Mouse (Mus musculus): ENCODE data around the gene Ptgs1. TPM values are rescaled to one million over a fixed set of nuclear protein-coding genes. Genes with fewer than 3 reads are reported as not detected.

Gene Ptgs1
- total RNA-seq, 2 experiments from 2014 or later: 16.9 to 21.3 TPM

DNA sequence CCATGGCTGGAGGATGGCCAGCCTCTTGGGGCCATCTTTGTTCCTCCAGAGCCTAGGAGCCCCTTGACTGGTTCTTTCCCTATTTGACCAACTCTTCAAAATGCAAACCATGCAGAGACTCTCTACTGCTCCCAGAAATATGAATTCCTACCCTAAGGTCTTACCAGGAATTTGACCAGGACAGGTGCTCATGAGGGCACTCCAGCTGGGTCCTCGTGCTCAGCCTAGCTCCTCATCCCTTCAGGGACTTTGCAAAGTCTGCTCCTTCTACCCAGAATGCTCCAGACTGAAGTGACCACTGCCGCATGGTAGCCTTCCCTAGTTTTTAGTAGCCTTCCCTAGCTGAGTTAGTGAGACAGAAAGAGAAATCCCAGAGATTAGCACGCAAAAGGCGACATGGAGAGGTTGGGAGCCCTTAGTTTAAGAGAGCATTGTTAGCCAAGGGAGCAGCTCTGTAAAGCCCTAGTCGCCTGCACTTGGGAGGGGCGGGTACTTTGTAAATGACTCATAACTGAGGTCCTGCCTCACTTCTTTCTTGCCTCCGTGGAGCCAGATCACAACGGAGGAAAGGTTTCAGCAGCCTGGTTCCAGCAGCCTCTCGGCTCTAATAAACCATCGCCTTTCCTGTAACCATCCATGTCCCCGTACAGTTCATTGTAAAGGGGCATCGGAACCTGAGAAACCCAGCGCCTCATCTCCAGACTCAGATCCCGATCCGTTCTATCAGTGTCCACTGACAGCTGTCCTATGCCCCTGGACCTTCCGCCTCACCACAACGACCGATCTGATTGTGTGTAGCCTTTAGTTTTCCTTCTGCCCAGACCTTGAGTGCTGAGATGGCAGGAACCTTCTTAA is 28.2 kb upstream of the Ptgs1 start:
- intact Hi-C loops (cut with DNase I): loop anchor here (5.0 kb wide), 1 partner anchor 65 kb away; the partner anchor contains the start of genes Mrrf and Rbm18
- DNase-seq (ENCODE audit: extremely low spot score in 1 of 2, low spot score in 2 of 2): no peak
- no peak overlapping the region for H3K4me3 ChIP-seq
- no peak overlapping the region; the same call in 1 of the 2 replicates for H3K27ac ChIP-seq
- TF ChIP-seq CTCF (IDR thresholded peaks at IDR 0.05): no peak

GRCm38 (mm10) chr2:36202611-36202880 is 27.7 kb upstream of the Ptgs1 start:
- no peak for DNase-seq (ENCODE audit: extremely low spot score in 1 of 2, low spot score in 2 of 2)
- peak overlapping the region; percentile 61 for H3K27ac ChIP-seq
- intact Hi-C loops (cut with DNase I): loop anchor here (5.0 kb wide), 1 partner anchor 65 kb away; the partner anchor contains the start of genes Mrrf and Rbm18
- peak overlapping the region; percentile 45 for H3K4me3 ChIP-seq
- no peak for TF ChIP-seq CTCF (IDR thresholded peaks at IDR 0.05)

DNA sequence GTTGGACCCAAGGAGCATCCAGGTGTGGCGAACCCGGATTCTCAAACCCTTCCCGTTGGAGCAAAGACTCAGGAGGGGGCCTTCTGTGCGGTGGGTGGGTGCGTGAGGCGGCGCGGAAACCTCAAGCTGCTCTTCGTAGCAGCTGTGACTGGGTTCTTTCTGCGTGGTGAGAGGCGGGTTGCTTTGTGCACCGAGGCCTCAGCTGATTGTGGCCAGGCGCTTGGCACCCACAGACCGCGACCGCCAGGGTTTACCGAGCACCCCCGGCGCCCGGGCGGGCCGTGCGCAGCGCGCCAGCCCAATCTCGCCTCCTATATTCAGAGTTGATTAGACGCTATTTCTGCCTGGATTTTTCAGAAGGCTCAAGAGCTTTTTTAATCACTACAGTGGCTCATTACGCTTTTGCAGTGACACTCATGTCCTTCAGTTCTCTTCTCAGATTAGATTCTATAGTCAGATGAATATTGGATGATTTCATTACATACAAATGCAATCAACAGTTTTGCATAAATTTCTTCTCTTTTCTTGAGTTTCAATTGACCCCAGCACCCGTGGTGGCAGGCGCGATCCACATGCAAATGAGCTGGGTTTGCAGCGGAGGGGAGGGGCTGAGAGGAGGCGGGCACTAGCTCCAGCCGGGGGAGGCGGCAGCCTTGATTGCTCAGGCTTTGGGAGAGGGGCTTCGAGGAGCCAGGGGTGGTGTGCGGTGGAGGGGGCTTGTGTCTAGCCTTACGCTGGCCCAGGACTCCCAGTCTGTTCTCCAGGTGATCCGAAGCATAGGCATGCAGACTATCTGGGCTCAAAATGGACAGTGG is 27.0 kb upstream of the Ptgs1 start:
- DNase-seq (ENCODE audit: extremely low spot score in 1 of 2, low spot score in 2 of 2): peak; percentile 58 to 59
- TF ChIP-seq CTCF (IDR thresholded peaks at IDR 0.05): peak; percentile 9
- peak overlapping the region; percentile 61 for H3K27ac ChIP-seq
- intact Hi-C loops (cut with DNase I): loop anchor here (5.0 kb wide), 1 partner anchor 66 kb away; the partner anchor contains the start of genes Mrrf and Rbm18
- peak overlapping the region; percentile 45 for H3K4me3 ChIP-seq

- no peak for DNase-seq (ENCODE audit: extremely low spot score in 1 of 2, low spot score in 2 of 2)
- H3K27ac ChIP-seq: no peak overlapping the region
- TF ChIP-seq CTCF (IDR thresholded peaks at IDR 0.05): no peak
- intact Hi-C loops (cut with DNase I): loop anchor here (5.0 kb wide), 1 partner anchor 67 kb away; the partner anchor contains the start of genes Mrrf and Rbm18
- H3K4me3 ChIP-seq: no peak overlapping the region
Measured at GRCm38 (mm10) chr2:36204595-36204994, 25.6 kb upstream of the Ptgs1 start.

DNA sequence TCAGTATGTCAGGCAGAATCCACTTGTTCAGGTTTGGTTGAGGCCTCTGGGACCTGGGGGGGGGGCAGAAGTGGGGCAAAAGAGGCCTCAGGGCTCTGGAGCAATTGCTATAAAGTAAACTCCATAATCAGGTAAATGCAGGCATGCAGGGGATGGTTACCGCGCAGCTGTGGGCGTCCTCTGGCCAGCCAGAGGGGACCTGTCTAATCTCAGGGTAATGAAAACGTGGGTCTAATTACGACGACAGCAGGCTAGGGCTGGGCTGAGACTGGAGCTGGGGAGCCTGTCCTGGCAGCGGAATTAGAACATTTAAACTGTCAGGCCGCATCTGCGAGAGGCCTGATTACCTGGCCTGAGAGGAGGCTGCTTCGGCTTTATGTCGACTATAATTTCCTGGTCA is 23.2 kb upstream of the Ptgs1 start:
- Histone ChIP-seq H3K4me3 (no peak overlapping the region), H3K27ac (no peak overlapping the region)
- intact Hi-C loops (cut with DNase I): no loop called here
- DNase-seq (ENCODE audit: extremely low spot score in 1 of 2, low spot score in 2 of 2): no peak
- no peak for TF ChIP-seq CTCF (IDR thresholded peaks at IDR 0.05)

GRCm38 (mm10) chr2:36210796-36211195 is 19.4 kb upstream of the Ptgs1 start:
- intact Hi-C loops (cut with DNase I): loop anchor here (10.0 kb wide), 1 partner anchor 1124 kb away; no protein-coding TSS in a partner anchor
- H3K27ac ChIP-seq: no peak overlapping the region
- DNase-seq (ENCODE audit: extremely low spot score in 1 of 2, low spot score in 2 of 2): no peak
- no peak overlapping the region for H3K4me3 ChIP-seq
- TF ChIP-seq CTCF (IDR thresholded peaks at IDR 0.05): no peak

DNA sequence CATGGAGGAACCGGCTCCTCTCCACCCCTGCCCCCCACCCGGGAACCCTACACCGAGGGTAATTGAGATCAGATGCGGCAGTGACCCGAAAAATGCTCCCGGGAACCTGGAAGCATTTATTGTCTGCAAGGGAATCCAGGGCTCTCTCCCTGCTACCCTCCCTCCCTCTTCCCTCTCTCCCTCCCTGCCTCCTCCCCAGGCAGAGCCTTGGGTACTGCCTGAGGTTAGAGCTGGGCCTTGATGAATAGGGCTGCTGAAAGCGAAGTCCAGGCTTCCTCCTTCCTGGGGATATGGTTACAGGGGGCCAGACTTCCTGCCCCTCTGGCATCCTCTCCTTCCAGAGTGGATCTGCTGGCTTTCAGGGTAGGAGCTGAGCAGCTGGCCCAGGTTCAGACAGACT is 18.4 kb upstream of the Ptgs1 start:
- DNase-seq (ENCODE audit: extremely low spot score in 1 of 2, low spot score in 2 of 2): no peak
- TF ChIP-seq CTCF (IDR thresholded peaks at IDR 0.05): no peak
- H3K4me3 ChIP-seq: no peak overlapping the region
- no peak overlapping the region for H3K27ac ChIP-seq
- intact Hi-C loops (cut with DNase I): loop anchor here (10.0 kb wide), 1 partner anchor 1123 kb away; no protein-coding TSS in a partner anchor

DNA sequence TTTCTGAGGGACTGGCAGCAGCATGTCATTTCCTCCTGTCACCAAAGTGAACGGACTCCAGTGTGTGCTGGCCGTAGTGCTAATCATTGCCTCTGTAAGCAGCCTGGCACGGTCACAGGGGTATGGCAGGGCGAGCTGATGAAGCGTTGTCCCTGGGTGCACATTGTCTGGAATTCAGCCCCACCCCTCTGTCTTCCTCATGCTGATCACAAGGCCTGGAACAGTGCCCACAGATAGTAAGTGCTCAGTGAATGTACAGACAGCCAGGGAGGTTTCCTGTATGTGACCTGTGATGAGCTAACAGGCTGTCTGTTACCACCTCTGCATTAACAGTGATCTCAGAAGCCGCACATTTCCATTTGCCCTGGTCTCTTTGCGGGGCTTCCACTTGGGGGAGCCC is 17.1 kb upstream of the Ptgs1 start:
- intact Hi-C loops (cut with DNase I): loop anchor here (10.0 kb wide), 1 partner anchor 1122 kb away; no protein-coding TSS in a partner anchor

GRCm38 (mm10) chr2:36214023-36214422 is 16.2 kb upstream of the Ptgs1 start:
- intact Hi-C loops (cut with DNase I): loop anchor here (1.0 to 10.0 kb wide), 4 partner anchors 63 to 1121 kb away; no protein-coding TSS in a partner anchor
- TF ChIP-seq CTCF (IDR thresholded peaks at IDR 0.05): peak; percentile 72
- no peak overlapping the region for H3K27ac ChIP-seq
- peak; percentile 82 to 88 for DNase-seq (ENCODE audit: extremely low spot score in 1 of 2, low spot score in 2 of 2)
- no peak overlapping the region for H3K4me3 ChIP-seq

More for the DNA sequence above, 17.1 kb upstream of the Ptgs1 start:
- Histone ChIP-seq H3K27ac (no peak overlapping the region), H3K4me3 (no peak overlapping the region)
- TF ChIP-seq CTCF (IDR thresholded peaks at IDR 0.05): no peak
- no peak for DNase-seq (ENCODE audit: extremely low spot score in 1 of 2, low spot score in 2 of 2)

DNA sequence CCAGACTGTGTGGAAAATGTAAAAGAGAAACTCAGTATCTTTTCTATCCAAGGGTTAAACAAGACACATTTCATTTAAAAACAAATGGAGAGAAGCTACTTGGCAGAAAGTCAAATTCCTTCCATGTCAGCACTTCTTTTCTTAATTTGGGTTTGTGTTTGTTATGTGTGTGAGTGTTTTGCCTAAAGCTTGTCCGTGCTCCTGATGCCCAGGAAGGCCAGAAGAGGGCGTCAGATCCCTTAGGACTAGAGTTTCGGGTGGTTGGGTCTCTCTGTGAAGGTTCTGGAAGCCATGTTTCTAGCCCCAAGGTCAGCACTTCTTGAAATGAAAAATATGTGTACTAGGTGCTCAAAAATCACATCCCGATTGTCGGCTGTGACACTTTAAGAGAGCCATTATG is 15.8 kb upstream of the Ptgs1 start:
- Histone ChIP-seq H3K27ac (no peak overlapping the region), H3K4me3 (no peak overlapping the region)
- no peak for DNase-seq (ENCODE audit: extremely low spot score in 1 of 2, low spot score in 2 of 2)
- no peak for TF ChIP-seq CTCF (IDR thresholded peaks at IDR 0.05)
- intact Hi-C loops (cut with DNase I): loop anchor here (1.0 to 10.0 kb wide), 4 partner anchors 62 to 1120 kb away; no protein-coding TSS in a partner anchor

- DNase-seq (ENCODE audit: extremely low spot score in 1 of 2, low spot score in 2 of 2): no peak
- Histone ChIP-seq H3K27ac (no peak overlapping the region), H3K4me3 (no peak overlapping the region)
- no peak for TF ChIP-seq CTCF (IDR thresholded peaks at IDR 0.05)
- intact Hi-C loops (cut with DNase I): loop anchor here (2.0 to 10.0 kb wide), 2 partner anchors 62 to 1120 kb away; no protein-coding TSS in a partner anchor
Measured at GRCm38 (mm10) chr2:36215203-36215739, 15.0 kb upstream of the Ptgs1 start.

All from left cerebral cortex, adult 2 months (tissue).